Mouse (Mus musculus): ENCODE data around the gene Rnf2.

DNA sequence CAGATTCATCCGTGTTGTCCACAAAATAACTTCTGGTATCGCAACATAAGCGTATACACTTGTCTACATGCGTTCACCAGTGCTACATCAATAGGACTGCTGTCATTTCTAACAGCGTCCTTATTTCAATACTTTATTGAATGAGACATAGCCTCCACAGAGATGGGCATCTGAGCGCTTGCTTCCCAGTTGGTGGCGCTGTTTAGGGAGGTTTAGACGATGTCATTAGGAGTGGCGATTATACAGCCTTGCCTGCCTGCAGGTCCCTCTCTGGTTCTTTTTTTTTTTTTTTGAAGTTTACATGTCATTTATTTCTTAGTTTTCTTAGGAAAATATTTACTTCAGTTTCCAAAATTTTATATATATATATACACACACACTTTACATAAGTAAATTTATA is 39.5 kb downstream of the Rnf2 start:
- TF ChIP-seq CTCF (IDR thresholded peaks at IDR 0.05): peak; percentile 34
- TF ChIP-seq EP300 (IDR thresholded peaks at IDR 0.05; ENCODE audit: insufficient read depth, low read depth, low read length): no peak
- no peak for TF ChIP-seq POLR2A (IDR thresholded peaks at IDR 0.05; ENCODE audit: insufficient read depth, low read depth, low read length)
